Mouse (Mus musculus) thymus, postnatal 4 days (tissue): ENCODE results near the gene Pls1.
A peak's percentile ranks its signal among the peaks of the same experiment; 100 is the strongest.

Source experiments
- DNase-seq: peaks from one replicate; pipeline ENCODE4 v3.0.0; 2021

Gene Pls1

GRCm38 (mm10) chr9:95801610-95802451 lies 43.3 kb downstream of the Pls1 start:
- no peak for DNase-seq

- DNase-seq: no peak
These were observed 48.8 kb downstream of the Pls1 start for GRCm38 (mm10) chr9:95796323-95796722.

GRCm38 (mm10) chr9:95795844-95796243 lies 49.3 kb downstream of the Pls1 start:
- no peak for DNase-seq

GRCm38 (mm10) chr9:95795077-95795784 lies 49.9 kb downstream of the Pls1 start:
- no peak for DNase-seq

- DNase-seq: no peak
These were observed 50.9 kb downstream of the Pls1 start for GRCm38 (mm10) chr9:95793986-95794744.

GRCm38 (mm10) chr9:95784888-95785511 lies 60.1 kb downstream of the Pls1 start:
- DNase-seq: no peak

- no peak for DNase-seq
These were observed 61.3 kb downstream of the Pls1 start for GRCm38 (mm10) chr9:95783646-95784293.

GRCm38 (mm10) chr9:95771671-95772070 lies 73.4 kb downstream of the Pls1 start:
- no peak for DNase-seq

- no peak for DNase-seq
These were observed 81.9 kb downstream of the Pls1 start for GRCm38 (mm10) chr9:95763218-95763617.

GRCm38 (mm10) chr9:95762228-95762627 lies 82.9 kb downstream of the Pls1 start:
- DNase-seq: no peak

- no peak for DNase-seq
These were observed 83.7 kb downstream of the Pls1 start for GRCm38 (mm10) chr9:95761381-95761780.

- no peak for DNase-seq
These were observed 94.4 kb downstream of the Pls1 start for GRCm38 (mm10) chr9:95750746-95751145.

- DNase-seq: peak; percentile 83
These were observed 95.0 kb downstream of the Pls1 start, which contains the start of gene Trpc1 for GRCm38 (mm10) chr9:95750037-95750511. TSS of gene Trpc1 (minus strand) at chr9:95750375.

GRCm38 (mm10) chr9:95749461-95749928 lies 95.6 kb downstream of the Pls1 start:
- DNase-seq: peak; percentile 14

- DNase-seq: no peak
These were observed 97.8 kb downstream of the Pls1 start for GRCm38 (mm10) chr9:95747298-95747697.

GRCm38 (mm10) chr9:95744845-95745613 lies 100.1 kb downstream of the Pls1 start:
- no peak for DNase-seq

GRCm38 (mm10) chr9:95736238-95736637 lies 108.9 kb downstream of the Pls1 start:
- DNase-seq: no peak

GRCm38 (mm10) chr9:95712574-95712973 lies 132.5 kb downstream of the Pls1 start:
- DNase-seq: no peak

GRCm38 (mm10) chr9:95708943-95709342 lies 136.2 kb downstream of the Pls1 start:
- no peak for DNase-seq

- DNase-seq: no peak
These were observed 139.7 kb downstream of the Pls1 start for GRCm38 (mm10) chr9:95705371-95705770.

GRCm38 (mm10) chr9:95704078-95704477 lies 141.0 kb downstream of the Pls1 start:
- DNase-seq: no peak
